Comparison of ENCODE assay signal across 7 mouse cellular contexts in genomic region chr12:110851414-110851813, GRCm38 (mm10). TPM values are rescaled to one million over a fixed set of nuclear protein-coding genes. Genes with fewer than 3 reads are reported as not detected.
DNase-seq lines count a peak whose midpoint lies in the region; ATAC-seq lines count a peak whose summit lies in the region.

No protein-coding gene starts in this region.

- no peak overlapping the region for H3K9ac ChIP-seq in neural tube, embryonic 12.5 days
- peak overlapping the region; percentile 93; the same call in 1 of the 2 replicates for H3K9ac ChIP-seq in embryonic facial prominence, embryonic 13.5 days
- peak overlapping the region; percentile 96 for H3K9ac ChIP-seq in limb, embryonic 12.5 days (replicated peaks)
- H3K9ac ChIP-seq in neural tube, embryonic 15.5 days (replicated peaks) = no peak overlapping the region

- ATAC-seq in neural tube, embryonic 12.5 days (ENCODE audit: low FRiP score, low read depth) = no peak
- no peak for ATAC-seq in embryonic facial prominence, embryonic 13.5 days (ENCODE audit: insufficient number of reproducible peaks, insufficient read depth, low FRiP score, low TSS enrichment, low read depth)
- ATAC-seq in limb, embryonic 12.5 days (ENCODE audit: insufficient number of reproducible peaks, insufficient read depth, low FRiP score, low TSS enrichment, low read depth) = no peak
- no peak for ATAC-seq in neural tube, embryonic 15.5 days (ENCODE audit: low FRiP score)

- no peak overlapping the region for H3K4me3 ChIP-seq in neural tube, embryonic 12.5 days
- peak overlapping the region; percentile 91 for H3K4me3 ChIP-seq in embryonic facial prominence, embryonic 13.5 days
- H3K4me3 ChIP-seq in limb, embryonic 12.5 days (replicated peaks) = peak overlapping the region; percentile 97
- H3K4me3 ChIP-seq in neural tube, embryonic 15.5 days (replicated peaks) = no peak overlapping the region

- H3K4me1 ChIP-seq in neural tube, embryonic 12.5 days = peaks cover 10% of the 10 kb centered on the region
- peaks cover 17% of the 10 kb centered on the region for H3K4me1 ChIP-seq in embryonic facial prominence, embryonic 13.5 days
- peaks cover 11% of the 10 kb centered on the region for H3K4me1 ChIP-seq in limb, embryonic 12.5 days (replicated peaks)
- peaks cover 16% of the 10 kb centered on the region for H3K4me1 ChIP-seq in neural tube, embryonic 15.5 days

- DNase-seq in neural tube, embryonic 10.5 days (ENCODE audit: extremely low spot score, low spot score) = no peak
- DNase-seq in embryo, embryonic 10 days (ENCODE audit: low spot score) = no peak
- no peak for DNase-seq in kidney, postnatal 4 days

- peak overlapping the region; percentile 81 for H3K4me2 ChIP-seq in neural tube, embryonic 12.5 days (replicated peaks)
- peak overlapping the region; percentile 80 for H3K4me2 ChIP-seq in embryonic facial prominence, embryonic 13.5 days
- H3K4me2 ChIP-seq in limb, embryonic 12.5 days = peak overlapping the region; percentile 75
- peak overlapping the region; percentile 83 for H3K4me2 ChIP-seq in neural tube, embryonic 15.5 days

- no peak overlapping the region for H3K27ac ChIP-seq in neural tube, embryonic 12.5 days
- no peak overlapping the region for H3K27ac ChIP-seq in embryonic facial prominence, embryonic 13.5 days
- H3K27ac ChIP-seq in limb, embryonic 12.5 days = no peak overlapping the region
- no peak overlapping the region for H3K27ac ChIP-seq in neural tube, embryonic 15.5 days (replicated peaks)

- H3K27me3 ChIP-seq in neural tube, embryonic 12.5 days (replicated peaks) = no peaks in the 10 kb centered on the region
- peaks cover 8% of the 10 kb centered on the region for H3K27me3 ChIP-seq in embryonic facial prominence, embryonic 13.5 days
- H3K27me3 ChIP-seq in limb, embryonic 12.5 days = peaks cover 8% of the 10 kb centered on the region
- H3K27me3 ChIP-seq in neural tube, embryonic 15.5 days (replicated peaks) = peaks cover 8% of the 10 kb centered on the region; the same call in 1 of the 2 replicates

- peaks cover 12% of the 10 kb centered on the region for H3K36me3 ChIP-seq in neural tube, embryonic 12.5 days
- peaks cover 22% of the 10 kb centered on the region for H3K36me3 ChIP-seq in embryonic facial prominence, embryonic 13.5 days
- peaks cover 15% of the 10 kb centered on the region for H3K36me3 ChIP-seq in limb, embryonic 12.5 days
- H3K36me3 ChIP-seq in neural tube, embryonic 15.5 days = peaks cover 17% of the 10 kb centered on the region

- H3K9me3 ChIP-seq in neural tube, embryonic 12.5 days = no peaks in the 10 kb centered on the region
- no peaks in the 10 kb centered on the region for H3K9me3 ChIP-seq in embryonic facial prominence, embryonic 13.5 days
- no peaks in the 10 kb centered on the region for H3K9me3 ChIP-seq in limb, embryonic 12.5 days
- no peaks in the 10 kb centered on the region for H3K9me3 ChIP-seq in neural tube, embryonic 15.5 days (replicated peaks)

- 87% methylated on average over 12 of the region's 12 CpGs for WGBS in neural tube, embryonic 12.5 days
- 79% methylated on average over 12 of the region's 12 CpGs for WGBS in embryonic facial prominence, embryonic 13.5 days
- 88% methylated on average over 12 of the region's 12 CpGs for WGBS in limb, embryonic 12.5 days
- WGBS in neural tube, embryonic 15.5 days = 85% methylated on average over 12 of the region's 12 CpGs

RNA-seq across cellular contexts. Expression of gene Zfp839, which starts 1.4 kb away (rescaled TPM):
- polyA plus RNA-seq in neural tube, embryonic 12.5 days (2016; fragmentation: Nextera tagmentation; extraction: Ambion mirVana) = 5.7 and 5.9 TPM in 2 replicates
- polyA plus RNA-seq in embryonic facial prominence, embryonic 13.5 days (2015; fragmentation: Nextera tagmentation; extraction: Ambion mirVana) = 7.7 and 8.7 TPM in 2 replicates
- polyA plus RNA-seq in limb, embryonic 12.5 days (2016; fragmentation: Nextera tagmentation; extraction: Ambion mirVana) = 8.2 and 8.6 TPM in 2 replicates
- polyA plus RNA-seq in neural tube, embryonic 15.5 days (2015; fragmentation: Nextera tagmentation; extraction: Ambion mirVana) = 5.0 and 5.1 TPM in 2 replicates

RNA-seq across cellular contexts. Expression of gene Mok, which starts 10.7 kb away (rescaled TPM):
- 9.7 and 10.2 TPM in 2 replicates for polyA plus RNA-seq in neural tube, embryonic 12.5 days (2016; fragmentation: Nextera tagmentation; extraction: Ambion mirVana)
- polyA plus RNA-seq in embryonic facial prominence, embryonic 13.5 days (2015; fragmentation: Nextera tagmentation; extraction: Ambion mirVana) = 6.5 and 7.3 TPM in 2 replicates
- polyA plus RNA-seq in limb, embryonic 12.5 days (2016; fragmentation: Nextera tagmentation; extraction: Ambion mirVana) = 5.7 and 6.7 TPM in 2 replicates
- polyA plus RNA-seq in neural tube, embryonic 15.5 days (2015; fragmentation: Nextera tagmentation; extraction: Ambion mirVana) = 10.8 and 12.3 TPM in 2 replicates

RNA-seq across cellular contexts. Expression of gene Cinp, which starts 37.5 kb away (rescaled TPM):
- polyA plus RNA-seq in neural tube, embryonic 12.5 days (2016; fragmentation: Nextera tagmentation; extraction: Ambion mirVana) = 65.3 and 68.3 TPM in 2 replicates
- polyA plus RNA-seq in embryonic facial prominence, embryonic 13.5 days (2015; fragmentation: Nextera tagmentation; extraction: Ambion mirVana) = 66.9 and 74.3 TPM in 2 replicates
- polyA plus RNA-seq in limb, embryonic 12.5 days (2016; fragmentation: Nextera tagmentation; extraction: Ambion mirVana) = 62.8 and 73.1 TPM in 2 replicates
- polyA plus RNA-seq in neural tube, embryonic 15.5 days (2015; fragmentation: Nextera tagmentation; extraction: Ambion mirVana) = 87.6 and 88.5 TPM in 2 replicates

RNA-seq across cellular contexts. Expression of gene Tecpr2, which starts 37.6 kb away (rescaled TPM):
- polyA plus RNA-seq in neural tube, embryonic 12.5 days (2016; fragmentation: Nextera tagmentation; extraction: Ambion mirVana) = 7.2 and 7.6 TPM in 2 replicates
- polyA plus RNA-seq in embryonic facial prominence, embryonic 13.5 days (2015; fragmentation: Nextera tagmentation; extraction: Ambion mirVana) = 5.0 and 5.4 TPM in 2 replicates
- 5.2 and 6.1 TPM in 2 replicates for polyA plus RNA-seq in limb, embryonic 12.5 days (2016; fragmentation: Nextera tagmentation; extraction: Ambion mirVana)
- polyA plus RNA-seq in neural tube, embryonic 15.5 days (2015; fragmentation: Nextera tagmentation; extraction: Ambion mirVana) = 6.2 TPM in 2 replicates

Comparison
In these comparisons a context has a peak if more than half of its experiments do, and no peak if none do; other contexts are left out.
1. H3K4me3 ChIP-seq: peak in embryonic facial prominence, embryonic 13.5 days (single experiment) and limb, embryonic 12.5 days (single experiment); none in neural tube, embryonic 12.5 days (single experiment) and neural tube, embryonic 15.5 days (single experiment).
2. H3K9ac ChIP-seq: peak in embryonic facial prominence, embryonic 13.5 days (single experiment) and limb, embryonic 12.5 days (single experiment); none in neural tube, embryonic 12.5 days (single experiment) and neural tube, embryonic 15.5 days (single experiment).
3. Peak in every context shown above with its lines, with median percentiles within 50 percentile points of each other: H3K4me2 ChIP-seq.